Mouse (Mus musculus) heart, postnatal 4 days (tissue): ENCODE results near the gene Cblb. TPM values are rescaled to one million over a fixed set of nuclear protein-coding genes. Genes with fewer than 3 reads are reported as not detected.

ENCODE experiments used
- DNase-seq: peaks from one replicate; pipeline ENCODE4 v3.0.0; 2021
- total RNA-seq, 2 experiments: library from RNA; stranded (reverse); gene quantifications; 2 replicates each; pipeline ENCODE4 v1.2.3; 2021

The Cblb gene
- total RNA-seq, 2 experiments from 2014 or later: 15.4 to 17.2 TPM

DNA sequence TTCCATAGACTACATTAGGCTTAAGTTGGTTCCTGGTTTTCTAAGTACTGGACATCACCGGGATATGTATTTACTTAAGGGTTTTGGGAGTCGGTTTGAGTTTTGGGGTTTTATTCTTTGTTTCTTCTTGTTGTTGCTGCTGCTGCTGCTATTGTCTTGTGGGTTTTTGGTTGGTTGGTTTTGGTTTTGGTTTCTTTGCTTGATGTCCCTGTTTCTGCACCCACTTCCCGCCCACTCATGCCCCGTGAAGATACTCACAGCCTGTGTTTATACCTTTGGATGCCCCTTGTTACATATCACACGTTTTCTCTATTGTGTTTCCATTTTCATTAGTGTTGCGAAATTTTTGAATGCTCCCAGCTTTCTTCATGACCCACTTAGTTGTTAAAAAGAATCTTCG lies 169.1 kb downstream of the Cblb start:
- no peak for DNase-seq

DNA sequence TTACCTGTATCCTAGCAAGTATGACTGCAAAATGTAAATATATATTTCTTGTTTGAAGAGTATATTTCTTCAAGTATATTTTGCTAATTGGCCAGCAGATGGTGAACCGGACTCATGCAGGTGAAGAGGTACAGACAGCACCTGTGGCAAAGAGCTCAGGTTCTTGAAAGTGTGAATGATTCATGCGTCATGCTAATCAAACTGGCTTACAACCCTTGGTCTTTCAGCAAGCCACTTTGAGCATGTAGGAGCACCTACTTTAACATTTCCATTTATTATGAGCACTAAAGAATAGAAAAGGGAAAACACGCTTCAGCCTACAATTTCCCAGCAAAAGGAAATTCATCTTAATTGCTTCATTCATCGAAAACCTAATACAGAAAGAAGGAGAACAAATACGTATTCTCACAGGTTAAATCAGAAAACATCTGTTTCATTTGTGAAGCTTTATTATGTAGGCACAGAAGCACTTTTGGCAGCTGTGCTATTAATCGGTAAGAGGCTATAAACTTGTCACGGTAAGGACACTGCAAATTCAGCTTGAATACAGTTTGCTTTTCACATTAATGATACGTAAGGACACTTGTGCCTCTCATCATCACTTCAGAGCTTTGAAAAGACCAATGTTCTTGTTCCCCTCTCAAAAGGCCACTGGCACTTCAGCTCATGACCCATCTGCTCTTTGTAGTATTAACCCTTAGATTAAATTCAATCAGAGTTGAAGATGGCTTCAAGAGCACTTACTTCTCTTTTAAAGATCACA lies 180.0 kb downstream of the Cblb start:
- no peak for DNase-seq

DNA sequence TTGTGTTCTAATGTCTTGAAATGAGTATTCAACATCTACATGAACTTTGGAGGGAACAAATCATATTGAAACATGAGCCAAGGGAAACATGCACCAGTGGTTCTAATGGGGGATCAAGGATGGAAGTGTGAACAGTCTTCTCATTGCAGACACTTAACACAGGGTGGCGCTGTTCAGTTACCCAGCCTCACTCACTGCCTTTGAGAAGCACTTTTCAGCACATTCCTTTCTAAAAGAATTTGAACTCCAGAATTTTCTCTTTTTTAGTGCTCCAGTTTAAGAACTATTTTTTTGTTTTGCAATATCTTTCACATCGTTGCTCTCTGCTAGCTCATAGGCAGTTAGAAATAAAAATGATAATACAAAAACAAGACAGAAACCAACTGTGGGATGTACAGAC lies 188.0 kb downstream of the Cblb start:
- DNase-seq: peak; percentile 14

GRCm38 (mm10) chr16:52222896-52223295 lies 191.9 kb downstream of the Cblb start:
- DNase-seq: no peak

DNA sequence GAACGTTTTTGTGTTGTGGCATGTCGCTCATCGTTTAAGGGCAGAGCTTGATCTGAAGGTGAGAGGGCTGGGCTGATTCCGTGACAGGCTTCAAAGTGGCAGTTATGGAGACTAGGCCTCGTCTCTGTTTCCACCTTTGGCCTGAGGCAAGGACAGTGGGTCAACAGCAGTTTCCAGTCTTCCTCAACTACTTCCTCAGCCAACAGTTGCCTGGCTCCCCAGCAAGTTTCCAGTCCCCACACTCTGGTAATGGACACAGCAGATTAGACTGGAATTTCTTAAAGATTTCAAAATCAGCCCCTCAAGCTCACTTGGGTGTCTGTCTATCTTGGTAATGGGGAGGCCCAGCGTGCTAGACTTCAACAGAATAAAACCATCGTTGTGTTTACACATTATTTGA lies 198.4 kb downstream of the Cblb start:
- DNase-seq: no peak

- DNase-seq: no peak
Observed at GRCm38 (mm10) chr16:52229930-52230329, 198.9 kb downstream of the Cblb start.

- no peak for DNase-seq
Observed at GRCm38 (mm10) chr16:52242144-52242543, 211.1 kb downstream of the Cblb start.

GRCm38 (mm10) chr16:52243421-52243973 lies 212.5 kb downstream of the Cblb start:
- DNase-seq: peak; percentile 10

GRCm38 (mm10) chr16:52250196-52250595 lies 219.2 kb downstream of the Cblb start:
- DNase-seq: no peak

DNA sequence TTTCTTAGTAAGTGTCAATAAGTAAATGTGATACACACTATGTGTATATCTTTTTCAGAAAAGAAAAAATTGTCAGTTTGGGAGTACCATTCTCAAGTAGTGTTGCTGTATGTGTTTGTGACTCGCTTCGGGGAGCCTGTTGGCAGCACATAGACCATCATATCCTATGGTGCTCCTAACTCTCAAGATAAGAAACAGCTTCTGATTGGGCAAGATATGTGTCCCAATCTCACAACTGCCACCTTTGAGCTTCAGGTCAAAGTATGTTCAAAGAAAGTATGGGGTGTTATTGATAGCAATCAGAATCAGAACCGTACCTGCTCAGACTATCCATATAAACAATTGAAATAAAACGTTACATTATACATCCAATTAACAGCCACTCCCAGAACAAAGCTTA lies 219.9 kb downstream of the Cblb start:
- DNase-seq: no peak
